Mouse (Mus musculus) limb, embryonic 14.5 days (tissue): ENCODE results near the gene Zmynd10. TPM values are rescaled to one million over a fixed set of nuclear protein-coding genes. Genes with fewer than 3 reads are reported as not detected.

Experiments used
- ATAC-seq: fragments of 200-750 bp; cut with Nextera tagmentation; 2 replicates; pipeline ENCODE4 v1.8.0; 2017; ENCODE audit warnings: low read depth, moderate number of reproducible peaks, moderate TSS enrichment; ENCODE audit not compliant: low FRiP score
- DNase-seq: peaks from one replicate; pipeline ENCODE4 v3.0.0-alpha.2; 2015; ENCODE audit warnings: low spot score
- H3K27ac ChIP-seq: fragments of 300-500 bp; sonication (generic); replicated peaks from 2 replicates; pipeline ENCODE4 v1.5.1; 2014; ENCODE audit warnings: low read depth, mild to moderate bottlenecking, low read length, moderate library complexity, mixed read lengths
- H3K27me3 ChIP-seq: fragments of 300-500 bp; sonication (generic); 2 replicates; pipeline ENCODE4 v1.6.1; 2014; ENCODE audit warnings: low read length, mixed read lengths; ENCODE audit not compliant: control insufficient read depth, insufficient read depth
- H3K36me3 ChIP-seq: fragments of 300-500 bp; sonication (generic); 2 replicates; pipeline ENCODE4 v1.6.1; 2014; ENCODE audit warnings: mild to moderate bottlenecking, low read length, moderate library complexity, mixed read lengths; ENCODE audit not compliant: control insufficient read depth, insufficient read depth
- H3K4me1 ChIP-seq: fragments of 300-500 bp; sonication (generic); 2 replicates; pipeline ENCODE4 v1.6.1; 2014; ENCODE audit warnings: antibody characterized with exemption, low read length, mixed read lengths; ENCODE audit not compliant: control insufficient read depth, insufficient read depth
- H3K4me2 ChIP-seq: fragments of 300-500 bp; sonication (generic); replicated peaks from 2 replicates; pipeline ENCODE4 v1.6.1; 2014; ENCODE audit warnings: low read depth, mild to moderate bottlenecking, low read length, moderate library complexity; ENCODE audit not compliant: severe bottlenecking
- H3K4me3 ChIP-seq: fragments of 300-500 bp; sonication (generic); replicated peaks from 2 replicates; pipeline ENCODE4 v1.5.1; 2014; ENCODE audit warnings: low read length
- H3K9ac ChIP-seq: fragments of 300-500 bp; sonication (generic); 2 replicates; pipeline ENCODE4 v1.6.1; 2014; ENCODE audit warnings: mild to moderate bottlenecking, low read depth, low read length, moderate library complexity; ENCODE audit not compliant: severe bottlenecking
- H3K9me3 ChIP-seq: fragments of 300-500 bp; sonication (generic); 2 replicates; pipeline ENCODE4 v1.6.1; 2016; ENCODE audit warnings: low read length; ENCODE audit not compliant: control insufficient read depth
- POLR2A ChIP-seq: fragments of 200-500 bp; IDR thresholded peaks from 2 replicates; pipeline ENCODE4 v1.8.0; 2012; ENCODE audit warnings: inconsistent platforms, mild to moderate bottlenecking, moderate library complexity, borderline replicate concordance; ENCODE audit not compliant: insufficient read depth, insufficient read length; ENCODE audit errors: extremely low read depth
- WGBS: fragments of 180-500 bp; shearing (Covaris S2); extraction: QIAGEN DNeasy Blood & Tissue Kit; methylation state at CpG from one replicate; pipeline ENCODE4 v1.1.7; 2014; 5-methylcytosine and 5-hydroxymethylcytosine counted together
- polyA plus RNA-seq, 2 experiments: library from polyadenylated mRNA; depleted of rRNA in 1 of 2; stranded (reverse) in 1 of 2; unstranded in 1 of 2; fragments of >200 nt; fragmentation: Nextera tagmentation in 1 of 2; extraction: Ambion mirVana in 1 of 2; gene quantifications; 2 replicates each; pipeline versions ENCODE4 v1.2.1 to v1.2.3; 2012 to 2014

Gene Zmynd10
- polyA plus RNA-seq, 2 experiments, result 1.4 TPM; not detected in 1

DNA sequence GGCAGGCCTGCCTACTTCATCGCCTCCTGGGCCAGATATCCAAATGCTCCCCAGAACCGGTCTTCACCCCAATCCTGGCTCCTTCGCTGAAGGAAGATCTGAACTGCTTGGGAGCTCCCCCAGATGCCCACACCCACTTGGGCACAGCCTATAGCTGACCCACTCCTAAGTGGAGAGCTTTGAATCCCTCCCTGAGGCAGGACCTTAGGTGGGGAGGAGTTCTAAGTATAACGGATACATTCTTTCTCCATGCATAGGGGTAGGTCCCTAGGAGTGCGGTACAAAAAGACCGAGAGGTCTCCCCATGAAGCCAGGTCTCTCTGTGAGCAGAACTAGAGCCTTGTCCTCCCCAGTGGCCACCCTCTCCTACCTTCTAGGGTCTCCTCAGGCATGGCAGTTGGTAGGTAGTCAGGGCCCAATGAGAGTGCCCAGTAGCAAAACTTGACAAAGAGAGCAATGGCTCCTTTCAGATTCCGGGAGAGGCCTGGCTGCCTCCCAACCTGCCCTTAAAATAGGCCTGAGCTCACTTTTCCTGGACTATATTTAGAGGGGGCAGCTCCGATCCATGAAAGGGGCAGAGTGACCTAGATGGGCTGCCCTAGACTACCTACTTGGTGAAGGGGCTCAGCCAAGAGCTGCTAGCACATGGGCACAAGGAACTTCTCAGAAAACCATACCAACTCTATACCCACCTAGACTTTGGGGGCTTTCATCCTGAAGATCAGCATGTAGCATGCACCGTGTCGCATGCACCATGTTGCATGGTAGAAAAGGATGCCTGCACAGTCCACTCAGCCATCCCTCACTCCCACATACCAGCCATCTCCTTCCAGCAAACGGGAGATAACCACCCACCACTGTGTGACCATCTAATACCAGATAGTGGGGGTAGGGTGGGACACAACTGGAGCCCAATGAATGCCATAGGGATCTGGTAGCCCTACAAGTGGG is 49.8 kb downstream of the Zmynd10 start:
- WGBS, result 89% methylated on average over 11 of the region's 11 CpGs
- Histone ChIP-seq H3K9ac (no peak overlapping the region), H3K4me3 (no peak overlapping the region), H3K4me1 (no peaks in the 10 kb centered on the region), H3K27ac (no peak overlapping the region), H3K36me3 (peaks cover 32% of the 10 kb centered on the region), H3K4me2 (no peak overlapping the region), H3K27me3 (no peaks in the 10 kb centered on the region), H3K9me3 (no peaks in the 10 kb centered on the region)
- DNase-seq, result no peak
- TF ChIP-seq POLR2A, result no peak
- no peak for ATAC-seq

DNA sequence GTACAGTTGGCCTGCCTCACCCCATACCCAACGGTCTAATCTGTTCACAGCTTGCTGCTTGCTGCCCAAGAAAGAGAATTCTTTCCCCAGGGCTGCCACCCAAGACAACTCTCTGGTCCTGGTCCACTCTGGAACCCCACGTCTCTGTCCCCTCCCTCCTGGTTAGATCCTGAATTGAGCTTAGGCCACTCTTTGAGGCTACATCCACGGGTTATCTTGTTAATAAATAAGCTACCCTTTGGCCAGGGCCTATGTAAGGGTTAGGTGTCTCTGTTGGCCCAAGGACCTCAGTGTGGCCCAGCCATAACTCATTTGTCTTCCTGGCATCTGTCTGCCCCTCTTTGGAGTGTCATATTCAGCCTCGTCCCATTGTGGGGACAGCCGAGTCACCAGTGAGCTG is 51.3 kb downstream of the Zmynd10 start:
- Histone ChIP-seq H3K9ac (no peak overlapping the region), H3K27me3 (no peaks in the 10 kb centered on the region), H3K9me3 (no peaks in the 10 kb centered on the region), H3K27ac (no peak overlapping the region), H3K4me1 (peaks cover 6% of the 10 kb centered on the region; the same call in 1 of the 2 replicates), H3K36me3 (peaks cover 18% of the 10 kb centered on the region), H3K4me2 (no peak overlapping the region), H3K4me3 (no peak overlapping the region)
- DNase-seq (no peak), ATAC-seq (no peak)
- WGBS, result 83% methylated on average over 5 of the region's 5 CpGs
- TF ChIP-seq POLR2A, result no peak

- ATAC-seq (no peak), DNase-seq (no peak)
- no peak for TF ChIP-seq POLR2A
- H3K27ac ChIP-seq, result no peak overlapping the region
- no peaks in the 10 kb centered on the region for H3K27me3 ChIP-seq
- WGBS, result 90% methylated on average over 9 of the region's 9 CpGs
- H3K36me3 ChIP-seq, result peaks cover 7% of the 10 kb centered on the region
- H3K4me2 ChIP-seq, result no peak overlapping the region
- peaks cover 10% of the 10 kb centered on the region for H3K4me1 ChIP-seq
- H3K4me3 ChIP-seq, result no peak overlapping the region
- H3K9ac ChIP-seq, result no peak overlapping the region
- H3K9me3 ChIP-seq, result no peaks in the 10 kb centered on the region
Measured at GRCm38 (mm10) chr9:107599433-107599832, 52.3 kb downstream of the Zmynd10 start.

DNA sequence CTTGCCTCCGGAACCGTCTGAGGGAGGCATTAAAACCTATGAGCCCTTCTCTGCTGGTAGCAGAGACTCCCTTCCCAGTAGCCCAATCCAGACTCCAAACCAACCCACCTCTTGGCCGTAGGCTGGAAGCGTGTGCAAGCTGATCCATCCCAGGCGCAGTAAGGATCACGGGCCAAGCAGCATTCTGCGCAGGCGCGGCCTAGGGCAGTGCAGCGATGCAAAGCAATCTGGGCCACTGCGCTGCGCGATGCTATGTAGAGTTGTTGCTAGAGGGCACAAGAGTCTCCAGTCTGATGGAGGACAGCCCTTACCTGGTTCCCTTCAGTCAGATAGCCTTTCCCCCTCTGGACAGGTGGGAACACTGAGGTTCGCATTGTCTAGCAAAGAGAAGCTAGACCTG is 52.7 kb downstream of the Zmynd10 start:
- no peak overlapping the region for H3K9ac ChIP-seq
- H3K36me3 ChIP-seq, result peaks cover 3% of the 10 kb centered on the region; the same call in 1 of the 2 replicates
- no peak overlapping the region for H3K4me2 ChIP-seq
- no peak overlapping the region for H3K4me3 ChIP-seq
- no peak overlapping the region for H3K27ac ChIP-seq
- 59% methylated on average over 14 of the region's 14 CpGs for WGBS
- no peaks in the 10 kb centered on the region for H3K27me3 ChIP-seq
- H3K9me3 ChIP-seq, result no peaks in the 10 kb centered on the region
- no peak for TF ChIP-seq POLR2A
- DNase-seq (no peak), ATAC-seq (no peak)
- peaks cover 14% of the 10 kb centered on the region for H3K4me1 ChIP-seq

- no peak for TF ChIP-seq POLR2A
- WGBS, result 84% methylated on average over 12 of the region's 12 CpGs
Measured at GRCm38 (mm10) chr9:107600745-107601144, 53.6 kb downstream of the Zmynd10 start.

More at GRCm38 (mm10) chr9:107600745-107601144, 53.6 kb downstream of the Zmynd10 start:
- DNase-seq (no peak), ATAC-seq (no peak)
- no peaks in the 10 kb centered on the region for H3K27me3 ChIP-seq
- no peak overlapping the region for H3K27ac ChIP-seq
- no peaks in the 10 kb centered on the region for H3K36me3 ChIP-seq
- no peaks in the 10 kb centered on the region for H3K9me3 ChIP-seq
- H3K4me2 ChIP-seq, result no peak overlapping the region
- H3K4me3 ChIP-seq, result no peak overlapping the region
- peaks cover 23% of the 10 kb centered on the region for H3K4me1 ChIP-seq
- no peak overlapping the region for H3K9ac ChIP-seq

Other genes with a start within 250 kb of the Zmynd10 start
- gene Hemk1, start 208.9 kb upstream of the Zmynd10 start, polyA plus RNA-seq (2012; rRNA removed), result 24.9 and 32.9 TPM in 2 replicates
- gene Hemk1, start 208.9 kb upstream of the Zmynd10 start, polyA plus RNA-seq (2014; fragmentation: Nextera tagmentation; extraction: Ambion mirVana), result 12.2 and 12.8 TPM in 2 replicates
- gene 6430571L13Rik, start 206.7 kb upstream of the Zmynd10 start, polyA plus RNA-seq (2012; rRNA removed), result 1.0 and 1.1 TPM in 2 replicates
- gene 6430571L13Rik, start 206.7 kb upstream of the Zmynd10 start, polyA plus RNA-seq (2014; fragmentation: Nextera tagmentation; extraction: Ambion mirVana), result 0.39 and 0.56 TPM in 2 replicates
- 9.3 and 13.6 TPM in 2 replicates for gene Cacna2d2, start 147.7 kb upstream of the Zmynd10 start, polyA plus RNA-seq (2012; rRNA removed)
- 0.29 and 0.57 TPM in 2 replicates for gene Cacna2d2, start 147.7 kb upstream of the Zmynd10 start, polyA plus RNA-seq (2014; fragmentation: Nextera tagmentation; extraction: Ambion mirVana)
- gene Tmem115, start 13.4 kb upstream of the Zmynd10 start, polyA plus RNA-seq (2012; rRNA removed), result 34.9 and 41.3 TPM in 2 replicates
- gene Tmem115, start 13.4 kb upstream of the Zmynd10 start, polyA plus RNA-seq (2014; fragmentation: Nextera tagmentation; extraction: Ambion mirVana), result 54.1 and 58.8 TPM in 2 replicates
- 19.8 and 27.2 TPM in 2 replicates for gene Cyb561d2, start 5.1 kb upstream of the Zmynd10 start, polyA plus RNA-seq (2012; rRNA removed)
- gene Cyb561d2, start 5.1 kb upstream of the Zmynd10 start, polyA plus RNA-seq (2014; fragmentation: Nextera tagmentation; extraction: Ambion mirVana), result 21.4 and 25.9 TPM in 2 replicates
- 52.7 and 59.2 TPM in 2 replicates for gene Nprl2, start 5.1 kb upstream of the Zmynd10 start, polyA plus RNA-seq (2012; rRNA removed)
- 37.6 and 38.6 TPM in 2 replicates for gene Nprl2, start 5.1 kb upstream of the Zmynd10 start, polyA plus RNA-seq (2014; fragmentation: Nextera tagmentation; extraction: Ambion mirVana)
- 74.7 and 78.4 TPM in 2 replicates for gene Rassf1, start 4.3 kb downstream of the Zmynd10 start, polyA plus RNA-seq (2012; rRNA removed)
- 67.6 and 73.2 TPM in 2 replicates for gene Rassf1, start 4.3 kb downstream of the Zmynd10 start, polyA plus RNA-seq (2014; fragmentation: Nextera tagmentation; extraction: Ambion mirVana)
- 35.8 and 43.3 TPM in 2 replicates for gene Tusc2, start 16.0 kb downstream of the Zmynd10 start, polyA plus RNA-seq (2012; rRNA removed)
- gene Tusc2, start 16.0 kb downstream of the Zmynd10 start, polyA plus RNA-seq (2014; fragmentation: Nextera tagmentation; extraction: Ambion mirVana), result 42.1 and 43.0 TPM in 2 replicates
- 68.0 and 88.8 TPM in 2 replicates for gene Hyal2, start 20.6 kb downstream of the Zmynd10 start, polyA plus RNA-seq (2012; rRNA removed)
- gene Hyal2, start 20.6 kb downstream of the Zmynd10 start, polyA plus RNA-seq (2014; fragmentation: Nextera tagmentation; extraction: Ambion mirVana), result 123 and 130 TPM in 2 replicates
- gene Hyal1, start 29.6 kb downstream of the Zmynd10 start, polyA plus RNA-seq (2012; rRNA removed), result 11.1 TPM in 2 replicates
- 6.9 and 8.5 TPM in 2 replicates for gene Hyal1, start 29.6 kb downstream of the Zmynd10 start, polyA plus RNA-seq (2014; fragmentation: Nextera tagmentation; extraction: Ambion mirVana)
- 38.7 and 57.8 TPM in 2 replicates for gene Naa80, start 31.6 kb downstream of the Zmynd10 start, polyA plus RNA-seq (2012; rRNA removed)
- 17.2 and 18.8 TPM in 2 replicates for gene Naa80, start 31.6 kb downstream of the Zmynd10 start, polyA plus RNA-seq (2014; fragmentation: Nextera tagmentation; extraction: Ambion mirVana)
- 1.4 and 1.9 TPM in 2 replicates for gene Hyal3, start 33.5 kb downstream of the Zmynd10 start, polyA plus RNA-seq (2012; rRNA removed)
- 1.2 and 1.5 TPM in 2 replicates for gene Hyal3, start 33.5 kb downstream of the Zmynd10 start, polyA plus RNA-seq (2014; fragmentation: Nextera tagmentation; extraction: Ambion mirVana)
- gene Ifrd2, start 40.3 kb downstream of the Zmynd10 start, polyA plus RNA-seq (2012; rRNA removed), result 57.3 and 62.6 TPM in 2 replicates
- 55.0 and 56.3 TPM in 2 replicates for gene Ifrd2, start 40.3 kb downstream of the Zmynd10 start, polyA plus RNA-seq (2014; fragmentation: Nextera tagmentation; extraction: Ambion mirVana)
- gene Sema3b, start 61.9 kb downstream of the Zmynd10 start, polyA plus RNA-seq (2012; rRNA removed), result 23.2 and 23.7 TPM in 2 replicates
- gene Sema3b, start 61.9 kb downstream of the Zmynd10 start, polyA plus RNA-seq (2014; fragmentation: Nextera tagmentation; extraction: Ambion mirVana), result 7.7 and 11.2 TPM in 2 replicates
- 496 and 627 TPM in 2 replicates for gene Gnai2, start 88.1 kb downstream of the Zmynd10 start, polyA plus RNA-seq (2012; rRNA removed)
- gene Gnai2, start 88.1 kb downstream of the Zmynd10 start, polyA plus RNA-seq (2014; fragmentation: Nextera tagmentation; extraction: Ambion mirVana), result 392 and 411 TPM in 2 replicates
- gene Slc38a3, start 122.2 kb downstream of the Zmynd10 start, polyA plus RNA-seq (2012; rRNA removed), result 22.4 and 31.8 TPM in 2 replicates
- gene Slc38a3, start 122.2 kb downstream of the Zmynd10 start, polyA plus RNA-seq (2014; fragmentation: Nextera tagmentation; extraction: Ambion mirVana), result 3.7 and 6.0 TPM in 2 replicates
- gene Gnat1, start 132.4 kb downstream of the Zmynd10 start, polyA plus RNA-seq (2012; rRNA removed), result 0.28 and 0.44 TPM in 2 replicates
- 0.55 and 0.57 TPM in 2 replicates for gene Gnat1, start 132.4 kb downstream of the Zmynd10 start, polyA plus RNA-seq (2014; fragmentation: Nextera tagmentation; extraction: Ambion mirVana)
- gene Sema3f, start 163.2 kb downstream of the Zmynd10 start, polyA plus RNA-seq (2012; rRNA removed), result 228 and 332 TPM in 2 replicates
- gene Sema3f, start 163.2 kb downstream of the Zmynd10 start, polyA plus RNA-seq (2014; fragmentation: Nextera tagmentation; extraction: Ambion mirVana), result 48.8 and 55.6 TPM in 2 replicates
- 185 and 196 TPM in 2 replicates for gene Rbm5, start 223.7 kb downstream of the Zmynd10 start, polyA plus RNA-seq (2012; rRNA removed)
- 163 and 181 TPM in 2 replicates for gene Rbm5, start 223.7 kb downstream of the Zmynd10 start, polyA plus RNA-seq (2014; fragmentation: Nextera tagmentation; extraction: Ambion mirVana)